Mouse (Mus musculus) embryonic fibroblast, embryonic 13.5 days (primary cell): ENCODE results near the gene BC048403.

Experiments used
- CTCF ChIP-seq: IDR thresholded peaks from 2 replicates; pipeline ENCODE4 v1.5.1; 2011; ENCODE audit warnings: mild to moderate bottlenecking, control low read depth, low read length, moderate library complexity, borderline replicate concordance; ENCODE audit not compliant: insufficient read depth
- POLR2A ChIP-seq: IDR thresholded peaks from 2 replicates; pipeline ENCODE4 v1.6.1; 2011; ENCODE audit warnings: low read depth, mild to moderate bottlenecking, control low read depth, low read length, moderate library complexity

GRCm38 (mm10) chr10:121796027-121796802 is 56.5 kb downstream of the BC048403 start:
- TF ChIP-seq CTCF (no peak), POLR2A (no peak)
